Mouse (Mus musculus): ENCODE data around the gene Srr.

Gene Srr

GRCm38 (mm10) chr11:74863471-74863870 lies 62.3 kb downstream of the Srr start:
- no peak for DNase-seq (ENCODE audit: low read depth)

GRCm38 (mm10) chr11:74862129-74862528 lies 63.6 kb downstream of the Srr start:
- DNase-seq (ENCODE audit: low read depth), result no peak

- DNase-seq (ENCODE audit: low read depth), result no peak
Measured at GRCm38 (mm10) chr11:74857756-74858155, 68.0 kb downstream of the Srr start.
